Comparison of ENCODE assay signal across 15 mouse cellular contexts in the genomic region with DNA sequence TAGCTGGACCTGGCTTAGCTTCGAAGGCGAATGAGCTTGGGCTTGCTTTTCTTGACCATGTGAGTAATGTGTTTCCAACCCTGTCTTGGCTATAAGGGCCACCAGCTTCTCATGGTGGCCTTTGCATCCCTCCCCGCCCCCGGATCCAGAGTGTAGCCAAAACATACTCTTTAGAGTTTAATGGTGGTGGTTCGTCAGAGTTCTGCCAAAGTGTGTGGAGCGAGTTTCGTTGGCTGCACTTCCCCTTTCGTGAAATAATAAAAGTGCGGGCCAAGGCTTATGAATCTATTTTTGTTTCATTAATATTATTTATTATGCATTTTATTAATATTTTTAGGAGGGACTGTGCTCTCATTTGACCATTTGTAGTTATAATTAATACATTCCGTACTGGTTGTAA. TPM values are rescaled to one million over a fixed set of nuclear protein-coding genes. Genes with fewer than 3 reads are reported as not detected.
DNase-seq lines count a peak whose midpoint lies in the region; ATAC-seq and TF ChIP-seq lines count a peak whose summit lies in the region.
"Had no signal": no experiment of that assay in that cellular context is flagged by ENCODE, and none has a peak within 500 bp of the region (broad histone marks: within the 10 kb centered on the region; RNA-seq: fewer than 3 reads in every experiment).

No protein-coding gene starts in this region.

- no peak overlapping the region for H3K27ac ChIP-seq in midbrain, embryonic 14.5 days (replicated peaks; ENCODE audit: low read depth, low read length)
- H3K27ac ChIP-seq in midbrain, embryonic 10.5 days (replicated peaks) = no peak overlapping the region
- peak overlapping the region; percentile 89 for H3K27ac ChIP-seq in forebrain, postnatal 0 days (ENCODE audit: low read depth, low read length)
- peak overlapping the region; percentile 84 for H3K27ac ChIP-seq in liver, embryonic 12.5 days
- H3K27ac ChIP-seq in olfactory bulb, adult 2 months (ENCODE audit: insufficient read depth, low read depth, low read length) = peak overlapping the region; percentile 5; the same call in 1 of the 2 replicates

- no peak overlapping the region for H3K4me3 ChIP-seq in midbrain, embryonic 14.5 days (replicated peaks; ENCODE audit: low read depth, low read length)
- H3K4me3 ChIP-seq in midbrain, embryonic 10.5 days = no peak overlapping the region
- H3K4me3 ChIP-seq in forebrain, postnatal 0 days (ENCODE audit: low read depth, low read length) = no peak overlapping the region
- no peak overlapping the region for H3K4me3 ChIP-seq in liver, embryonic 12.5 days
- no peak overlapping the region for H3K4me3 ChIP-seq in olfactory bulb, adult 2 months (ENCODE audit: insufficient read depth, low read depth, low read length)

- peaks cover 86% of the 10 kb centered on the region for H3K4me1 ChIP-seq in midbrain, embryonic 14.5 days (ENCODE audit: control insufficient read depth, insufficient read depth, low read length)
- H3K4me1 ChIP-seq in midbrain, embryonic 10.5 days = peaks cover 52% of the 10 kb centered on the region
- H3K4me1 ChIP-seq in forebrain, postnatal 0 days (ENCODE audit: insufficient read depth) = peaks cover 54% of the 10 kb centered on the region
- peaks cover 95% of the 10 kb centered on the region for H3K4me1 ChIP-seq in liver, embryonic 12.5 days
- peaks cover 39% of the 10 kb centered on the region for H3K4me1 ChIP-seq in olfactory bulb, adult 2 months (ENCODE audit: control insufficient read depth, insufficient read depth, low read length)

- no peak for DNase-seq in midbrain, embryonic 14.5 days
- DNase-seq in midbrain, embryonic 10.5 days (ENCODE audit: low spot score) = no peak
- DNase-seq in forebrain, postnatal 0 days = no peak
- no peak for DNase-seq in gastrocnemius, postnatal 36 days
- DNase-seq in embryo, embryonic 10.5 days (ENCODE audit: low spot score) = no peak
- no peak for DNase-seq in cerebellum, adult 9-10 months
- DNase-seq: lung, postnatal 36 days; thymus, adult 2 months had no signal

- no peak overlapping the region for H3K9ac ChIP-seq in midbrain, embryonic 14.5 days (replicated peaks; ENCODE audit: low read length)
- peak overlapping the region; percentile 26 for H3K9ac ChIP-seq in forebrain, postnatal 0 days
- peak overlapping the region; percentile 56; the same call in 1 of the 2 replicates for H3K9ac ChIP-seq in liver, embryonic 12.5 days

- intact Hi-C loops in gastrocnemius, postnatal 36 days (cut with DNase I) = no loop called here

- no peak for ATAC-seq in midbrain, embryonic 14.5 days (ENCODE audit: low FRiP score, low TSS enrichment)
- no peak for ATAC-seq in forebrain, postnatal 0 days
- ATAC-seq in liver, embryonic 12.5 days = no peak

- H3K27me3 ChIP-seq in midbrain, embryonic 14.5 days (ENCODE audit: control insufficient read depth, insufficient read depth, low read length) = no peaks in the 10 kb centered on the region
- 0 out of 2 replicates have a peak, but pooled peaks cover 8% of the 10 kb centered on the region for H3K27me3 ChIP-seq in midbrain, embryonic 10.5 days (ENCODE audit: low read depth, poor library complexity, severe bottlenecking)
- H3K27me3 ChIP-seq in forebrain, postnatal 0 days (ENCODE audit: insufficient read depth, low read length) = no peaks in the 10 kb centered on the region
- H3K27me3 ChIP-seq in liver, embryonic 12.5 days (replicated peaks) = no peaks in the 10 kb centered on the region
- H3K27me3 ChIP-seq: CH12.LX had no signal

- TF ChIP-seq CTCF in forebrain, postnatal 0 days (IDR thresholded peaks at IDR 0.05; ENCODE audit: low read depth) = no peak
- TF ChIP-seq CTCF in olfactory bulb, adult 2 months (IDR thresholded peaks at IDR 0.05; ENCODE audit: insufficient read depth, low read depth, low read length) = no peak

- TF ChIP-seq POLR2A in olfactory bulb, adult 2 months (IDR thresholded peaks at IDR 0.05; ENCODE audit: insufficient read depth, low read depth, low read length) = no peak

- no peaks in the 10 kb centered on the region; the same call in 1 of the 2 replicates for H3K36me3 ChIP-seq in midbrain, embryonic 14.5 days (ENCODE audit: control insufficient read depth, insufficient read depth, low read length)
- no peaks in the 10 kb centered on the region for H3K36me3 ChIP-seq in midbrain, embryonic 10.5 days
- H3K36me3 ChIP-seq in forebrain, postnatal 0 days (ENCODE audit: insufficient read depth) = no peaks in the 10 kb centered on the region
- peaks cover 57% of the 10 kb centered on the region for H3K36me3 ChIP-seq in liver, embryonic 12.5 days

- peak overlapping the region; percentile 39 for H3K4me2 ChIP-seq in midbrain, embryonic 14.5 days (ENCODE audit: low read length)
- H3K4me2 ChIP-seq in forebrain, postnatal 0 days (ENCODE audit: low read depth) = peak overlapping the region; percentile 37
- H3K4me2 ChIP-seq in liver, embryonic 12.5 days = peak overlapping the region; percentile 53

- WGBS in midbrain, embryonic 14.5 days = 92% methylated on average over 10 of the region's 10 CpGs
- 90% methylated on average over 10 of the region's 10 CpGs for WGBS in midbrain, embryonic 10.5 days
- WGBS in forebrain, postnatal 0 days = 46% methylated on average over 10 of the region's 10 CpGs
- WGBS in liver, embryonic 12.5 days (ENCODE audit: insufficient replicate concordance) = 74% methylated on average over 10 of the region's 10 CpGs
- 38% methylated on average over 10 of the region's 10 CpGs for WGBS in olfactory bulb, adult 2 months

- H3K9me3 ChIP-seq in midbrain, embryonic 14.5 days (ENCODE audit: control insufficient read depth, low read length) = no peaks in the 10 kb centered on the region
- H3K9me3 ChIP-seq in midbrain, embryonic 10.5 days (replicated peaks) = no peaks in the 10 kb centered on the region
- no peaks in the 10 kb centered on the region for H3K9me3 ChIP-seq in forebrain, postnatal 0 days (ENCODE audit: low read length)
- H3K9me3 ChIP-seq in liver, embryonic 12.5 days (replicated peaks) = no peaks in the 10 kb centered on the region

RNA-seq across cellular contexts. Expression of gene Bcl11a, which starts 21.4 kb away (rescaled TPM):
- polyA plus RNA-seq in midbrain, embryonic 14.5 days (2014; fragmentation: Nextera tagmentation; extraction: Ambion mirVana) = 117 and 121 TPM in 2 replicates
- 15.8 and 33.2 TPM in 2 replicates for polyA plus RNA-seq in midbrain, embryonic 10.5 days (2016; fragmentation: Nextera tagmentation; extraction: Ambion mirVana)
- 70.8 and 85.9 TPM in 2 replicates for total RNA-seq in forebrain, postnatal 0 days (2014; rRNA removed)
- polyA plus RNA-seq in forebrain, postnatal 0 days (2015; fragmentation: Nextera tagmentation; extraction: Ambion mirVana) = 173 and 174 TPM in 2 replicates
- 53.4 and 53.5 TPM in 2 replicates for polyA plus RNA-seq in liver, embryonic 12.5 days (2016; fragmentation: Nextera tagmentation; extraction: Ambion mirVana)
- 89.4 TPM in 1 of 2 replicates, not detected in the other for polyA plus RNA-seq in olfactory bulb, adult 2 months (2012; ENCODE audit: insufficient read depth, insufficient read length, low replicate concordance, missing spikeins)
- under 1 TPM; 0.05 to 0.07 TPM for total RNA-seq in gastrocnemius, postnatal 36 days (2021)

RNA-seq across cellular contexts. Expression of gene A830031A19Rik, which starts 24.4 kb away (rescaled TPM):
- polyA plus RNA-seq in midbrain, embryonic 14.5 days (2014; fragmentation: Nextera tagmentation; extraction: Ambion mirVana) = 0.40 TPM in 1 of 2 replicates, not detected in the other
- polyA plus RNA-seq in midbrain, embryonic 10.5 days (2016; fragmentation: Nextera tagmentation; extraction: Ambion mirVana) = not detected in 2 replicates
- 1.8 TPM in 1 of 2 replicates, not detected in the other for total RNA-seq in forebrain, postnatal 0 days (2014; rRNA removed)
- 0.26 and 0.63 TPM in 2 replicates for polyA plus RNA-seq in forebrain, postnatal 0 days (2015; fragmentation: Nextera tagmentation; extraction: Ambion mirVana)
- polyA plus RNA-seq in liver, embryonic 12.5 days (2016; fragmentation: Nextera tagmentation; extraction: Ambion mirVana) = not detected in 2 replicates
- polyA plus RNA-seq in olfactory bulb, adult 2 months (2012; ENCODE audit: insufficient read depth, insufficient read length, low replicate concordance, missing spikeins) = not detected in 2 replicates
- not detected for total RNA-seq in gastrocnemius, postnatal 36 days (2021)
- total RNA-seq: CH12.LX; neutrophil, adult 5-6 weeks had no signal
- polyA plus RNA-seq: heart, embryonic 14.5 days; kidney, embryonic 14.5 days; small intestine, adult 2 months; thymus, adult 2 months had no signal

Comparison
In these comparisons a context has a peak if more than half of its experiments do, and no peak if none do; other contexts are left out.
1. H3K27ac ChIP-seq: peak in forebrain, postnatal 0 days (single experiment), liver, embryonic 12.5 days (single experiment) and olfactory bulb, adult 2 months (single experiment); none in midbrain, embryonic 14.5 days (single experiment) and midbrain, embryonic 10.5 days (single experiment).
2. Peak in every context shown above with its lines, with median percentiles within 50 percentile points of each other: H3K4me2 ChIP-seq.